Mouse (Mus musculus) ES-Bruce4 (cell line): ENCODE data around the gene Epc2.

ENCODE experiments used
- CTCF ChIP-seq: IDR thresholded peaks from one replicate; pipeline ENCODE4 v1.8.1; 2011; ENCODE audit warnings: low read depth, low read length
- EP300 ChIP-seq: IDR thresholded peaks from 2 replicates; pipeline ENCODE4 v1.6.1; 2011; ENCODE audit warnings: low read depth, low read length; ENCODE audit not compliant: insufficient read depth
- POLR2A ChIP-seq: IDR thresholded peaks from one replicate; pipeline ENCODE4 v1.8.1; 2011; ENCODE audit warnings: low read length; ENCODE audit not compliant: insufficient read depth

DNA sequence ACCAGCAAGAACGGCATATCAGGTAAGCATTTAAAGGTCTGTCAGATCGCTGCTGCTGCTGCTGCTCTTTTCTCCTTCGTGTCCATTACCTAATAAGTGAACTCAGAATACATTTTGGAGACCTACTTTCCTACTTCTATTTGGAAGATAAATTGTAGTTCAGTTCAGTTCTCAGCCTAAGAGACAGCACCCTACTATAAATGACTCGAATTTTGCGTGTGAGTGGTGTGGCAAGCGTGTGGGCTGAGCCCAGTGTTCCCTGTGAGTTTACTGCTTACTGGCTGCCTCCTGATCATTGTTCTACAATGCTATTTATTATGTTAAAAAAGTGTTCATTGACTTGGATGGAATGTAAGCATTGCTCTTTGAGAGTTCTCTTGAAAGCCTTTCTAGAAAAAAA, 85.9 kb downstream of the Epc2 start:
- TF ChIP-seq CTCF (no peak), POLR2A (no peak), EP300 (no peak)
